Mouse (Mus musculus): Measurements from ENCODE around the gene Hs3st1. TPM values are rescaled to one million over a fixed set of nuclear protein-coding genes. Genes with fewer than 3 reads are reported as not detected.
A peak's percentile ranks its signal among the peaks of the same experiment; 100 is the strongest.

Gene Hs3st1
- polyA plus RNA-seq, 1 experiment from 2014 or later = 10.3 TPM

DNA sequence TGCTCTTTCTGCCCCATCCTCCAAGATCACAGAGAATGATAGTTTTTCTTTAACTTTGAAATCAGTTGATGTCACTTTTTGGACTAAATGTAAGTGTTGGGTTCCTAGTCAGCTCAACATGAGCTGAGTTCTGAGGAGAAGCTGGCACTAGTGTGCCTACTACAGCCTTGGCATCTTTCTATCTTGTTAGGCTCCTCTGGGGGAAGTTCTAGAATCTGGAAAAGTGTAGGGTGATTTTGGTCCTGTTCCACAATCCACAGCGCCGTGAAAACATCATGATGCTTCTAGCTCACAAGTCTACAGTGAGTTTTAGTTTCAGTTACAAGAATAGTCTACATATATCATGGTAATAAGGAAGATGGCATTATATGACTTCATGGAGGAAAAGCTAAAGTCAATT lies 18.4 kb downstream of the Hs3st1 start:
- H3K9me3 ChIP-seq (ENCODE audit: control insufficient read depth, low read length) = no peaks in the 10 kb centered on the region

DNA sequence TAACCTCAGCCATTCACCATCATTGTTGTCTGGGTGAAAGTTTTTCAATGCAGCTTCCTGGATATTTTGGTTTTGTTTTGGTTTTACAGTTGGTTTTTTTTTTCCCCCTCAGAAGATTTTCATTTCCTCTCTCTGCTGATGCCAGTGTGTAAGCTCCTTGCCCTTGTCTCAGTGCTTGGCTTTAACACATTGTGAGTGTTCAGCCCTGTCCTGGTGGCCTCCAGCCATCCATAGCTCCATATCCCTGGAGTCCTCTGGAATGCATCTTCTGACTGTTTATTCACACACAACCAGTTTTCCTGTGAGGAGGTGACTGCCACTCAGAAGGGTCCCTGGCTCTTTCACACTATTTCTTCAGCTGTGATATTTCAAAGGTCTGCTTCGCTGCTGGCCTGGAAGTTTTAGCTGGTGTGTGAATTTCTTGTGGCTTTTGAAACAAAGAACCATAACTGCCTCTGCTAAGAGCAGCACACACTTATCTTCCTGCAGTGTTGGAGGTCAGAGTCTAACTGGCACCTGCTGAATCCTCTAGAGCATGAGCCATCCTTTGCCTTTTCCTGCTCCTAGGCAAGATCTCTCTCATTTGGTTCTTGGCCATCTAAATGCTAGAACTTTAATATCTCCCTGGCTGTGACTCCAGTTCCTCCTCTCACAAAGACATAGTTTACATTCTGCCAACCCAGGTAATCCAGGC lies 21.4 kb downstream of the Hs3st1 start:
- Histone ChIP-seq H3K27ac (ENCODE audit: low read length) (peak overlapping the region; percentile 23; the same call in 1 of the 2 replicates), H3K4me1 (ENCODE audit: control insufficient read depth, insufficient read depth, low read length) (no peaks in the 10 kb centered on the region), H3K4me2 (ENCODE audit: low read depth, low read length) (no peak overlapping the region), H3K4me3 (ENCODE audit: low read length) (no peak overlapping the region), H3K9me3 (ENCODE audit: control insufficient read depth, low read length) (no peaks in the 10 kb centered on the region), H3K9ac (ENCODE audit: low read depth, low read length) (no peak overlapping the region), H3K36me3 (ENCODE audit: control insufficient read depth, insufficient read depth, low read length) (no peaks in the 10 kb centered on the region), H3K27me3 (replicated peaks; ENCODE audit: control insufficient read depth, insufficient read depth, low read length) (no peaks in the 10 kb centered on the region)
- 71% methylated on average over 1 of the region's 1 CpGs for WGBS
- ATAC-seq = peak; percentile 83

More for the DNA sequence above, 18.4 kb downstream of the Hs3st1 start:
- Histone ChIP-seq H3K9ac (ENCODE audit: low read depth, low read length) (no peak overlapping the region), H3K27me3 (replicated peaks; ENCODE audit: control insufficient read depth, insufficient read depth, low read length) (no peaks in the 10 kb centered on the region), H3K27ac (ENCODE audit: low read length) (no peak overlapping the region), H3K4me1 (ENCODE audit: control insufficient read depth, insufficient read depth, low read length) (no peaks in the 10 kb centered on the region), H3K36me3 (ENCODE audit: control insufficient read depth, insufficient read depth, low read length) (no peaks in the 10 kb centered on the region), H3K4me3 (ENCODE audit: low read length) (no peak overlapping the region), H3K4me2 (ENCODE audit: low read depth, low read length) (no peak overlapping the region)
- ATAC-seq = no peak
- 94% methylated on average over 2 of the region's 2 CpGs for WGBS

DNA sequence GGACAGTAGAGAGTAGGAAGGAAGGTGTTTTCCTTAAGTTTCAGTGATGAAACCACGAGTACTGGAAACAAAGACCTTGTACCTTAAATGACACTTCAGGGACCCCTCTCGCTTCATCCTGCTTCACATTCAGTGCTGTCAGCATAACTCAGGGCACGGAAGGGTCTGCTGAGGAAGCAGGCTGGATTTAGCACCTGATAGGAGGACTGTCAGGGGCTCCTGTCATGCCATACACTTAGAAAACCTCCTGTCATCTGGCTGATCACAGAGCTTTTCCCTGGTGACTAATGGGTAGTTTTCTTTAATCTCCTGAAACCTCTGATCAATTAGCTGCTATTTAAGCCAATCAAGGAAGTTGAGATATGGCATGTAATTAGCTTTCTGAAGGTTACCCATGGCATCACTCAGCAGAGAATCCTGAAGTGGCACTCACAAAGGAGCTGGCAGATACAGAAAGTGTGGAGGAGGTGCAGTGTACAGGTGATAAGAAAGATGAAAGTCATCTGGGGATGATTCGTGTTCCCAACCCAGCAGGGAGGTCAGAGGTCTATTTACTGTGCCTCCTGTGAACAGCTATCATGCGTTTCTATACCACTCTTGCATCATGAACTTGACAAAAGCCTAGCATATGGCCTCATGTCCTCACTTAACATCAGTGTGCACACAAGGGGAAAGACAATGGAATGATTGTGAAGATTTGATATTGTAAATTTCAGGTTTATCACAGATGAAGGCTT lies 22.1 kb downstream of the Hs3st1 start:
- no peak overlapping the region for H3K9ac ChIP-seq (ENCODE audit: low read depth, low read length)
- H3K4me1 ChIP-seq (ENCODE audit: control insufficient read depth, insufficient read depth, low read length) = no peaks in the 10 kb centered on the region
- H3K4me3 ChIP-seq (ENCODE audit: low read length) = no peak overlapping the region
- WGBS = 52% methylated on average over 5 of the region's 5 CpGs
- no peaks in the 10 kb centered on the region for H3K36me3 ChIP-seq (ENCODE audit: control insufficient read depth, insufficient read depth, low read length)
- H3K27me3 ChIP-seq (replicated peaks; ENCODE audit: control insufficient read depth, insufficient read depth, low read length) = no peaks in the 10 kb centered on the region
- no peak overlapping the region for H3K27ac ChIP-seq (ENCODE audit: low read length)
- no peaks in the 10 kb centered on the region for H3K9me3 ChIP-seq (ENCODE audit: control insufficient read depth, low read length)
- H3K4me2 ChIP-seq (ENCODE audit: low read depth, low read length) = no peak overlapping the region
- ATAC-seq = peak; percentile 89

DNA sequence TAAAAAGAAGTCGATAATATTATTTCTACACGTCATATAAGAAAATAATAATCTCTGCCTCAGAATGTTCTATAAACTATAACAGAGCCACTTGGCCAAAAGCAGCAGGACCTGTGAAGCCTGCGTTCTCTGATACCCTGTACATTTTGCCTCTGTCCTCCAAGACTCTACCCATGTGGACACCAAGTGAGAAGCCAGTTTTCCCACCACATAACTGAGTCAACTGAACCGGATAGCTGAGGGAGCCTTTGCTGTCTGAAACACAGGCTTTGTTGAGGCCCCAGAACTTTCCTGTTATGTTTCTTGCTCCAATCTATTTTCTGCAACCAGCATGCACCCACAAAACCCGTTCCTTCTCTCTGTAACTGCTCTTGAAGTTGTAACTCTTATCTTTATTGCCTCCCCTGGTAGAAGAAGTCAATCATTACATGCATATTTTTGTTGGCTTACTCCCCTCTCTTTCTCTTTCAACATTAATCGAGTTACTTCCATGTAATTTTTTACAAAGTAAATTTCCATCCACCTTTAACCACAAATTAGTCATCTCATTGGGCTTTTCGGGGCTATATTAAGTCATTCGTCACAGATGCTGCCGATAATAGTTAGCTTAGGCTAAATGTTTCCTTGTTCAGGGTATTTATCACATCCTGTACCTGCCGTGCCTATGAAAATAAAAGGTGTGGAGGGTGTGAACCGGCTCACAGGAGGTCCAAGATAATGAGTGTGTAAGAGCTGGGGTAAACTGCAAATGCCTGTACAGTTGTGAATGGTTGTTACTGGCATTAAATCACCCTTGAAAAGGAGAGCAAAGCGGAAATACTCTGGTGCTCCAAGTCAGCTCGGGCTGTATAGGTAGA lies 39.4 kb downstream of the Hs3st1 start:
- WGBS = 52% methylated on average over 13 of the region's 13 CpGs
- Histone ChIP-seq H3K4me1 (ENCODE audit: control insufficient read depth, insufficient read depth, low read length) (peaks cover 4% of the 10 kb centered on the region), H3K9me3 (ENCODE audit: control insufficient read depth, low read length) (no peaks in the 10 kb centered on the region), H3K4me2 (ENCODE audit: low read depth, low read length) (peak overlapping the region; percentile 21), H3K9ac (ENCODE audit: low read depth, low read length) (no peak overlapping the region), H3K4me3 (ENCODE audit: low read length) (peak overlapping the region; percentile 11), H3K27me3 (replicated peaks; ENCODE audit: control insufficient read depth, insufficient read depth, low read length) (no peaks in the 10 kb centered on the region), H3K27ac (ENCODE audit: low read length) (peak overlapping the region; percentile 78), H3K36me3 (ENCODE audit: control insufficient read depth, insufficient read depth, low read length) (no peaks in the 10 kb centered on the region)
- peak; percentile 95 for ATAC-seq

DNA sequence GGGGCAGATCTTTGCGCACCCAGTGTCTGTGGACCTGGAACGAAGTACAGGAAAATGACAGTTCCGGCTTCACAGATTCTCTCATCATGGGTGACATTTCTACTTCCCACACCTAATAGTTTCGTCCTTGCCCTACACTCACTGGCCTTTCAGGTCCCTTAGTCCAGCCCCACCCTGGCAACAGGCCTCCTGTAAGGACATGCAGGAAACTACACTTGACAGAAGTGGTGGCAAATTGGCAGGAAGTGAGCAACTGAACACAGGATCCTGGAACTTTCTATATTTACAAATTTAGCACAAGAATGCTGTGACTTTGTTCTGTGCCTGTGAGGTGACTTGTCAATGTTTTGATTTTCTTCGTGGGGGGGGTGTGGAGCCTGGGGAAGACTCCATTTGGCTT lies 40.1 kb downstream of the Hs3st1 start:
- H3K4me1 ChIP-seq (ENCODE audit: control insufficient read depth, insufficient read depth, low read length) = peaks cover 4% of the 10 kb centered on the region
- H3K4me3 ChIP-seq (ENCODE audit: low read length) = no peak overlapping the region
- H3K27me3 ChIP-seq (replicated peaks; ENCODE audit: control insufficient read depth, insufficient read depth, low read length) = no peaks in the 10 kb centered on the region
- H3K36me3 ChIP-seq (ENCODE audit: control insufficient read depth, insufficient read depth, low read length) = no peaks in the 10 kb centered on the region
- WGBS = 65% methylated on average over 5 of the region's 5 CpGs
- no peak overlapping the region for H3K4me2 ChIP-seq (ENCODE audit: low read depth, low read length)
- no peak overlapping the region for H3K9ac ChIP-seq (ENCODE audit: low read depth, low read length)
- ATAC-seq = peak; percentile 64
- peak overlapping the region; percentile 66 for H3K27ac ChIP-seq (ENCODE audit: low read length)
- no peaks in the 10 kb centered on the region for H3K9me3 ChIP-seq (ENCODE audit: control insufficient read depth, low read length)

DNA sequence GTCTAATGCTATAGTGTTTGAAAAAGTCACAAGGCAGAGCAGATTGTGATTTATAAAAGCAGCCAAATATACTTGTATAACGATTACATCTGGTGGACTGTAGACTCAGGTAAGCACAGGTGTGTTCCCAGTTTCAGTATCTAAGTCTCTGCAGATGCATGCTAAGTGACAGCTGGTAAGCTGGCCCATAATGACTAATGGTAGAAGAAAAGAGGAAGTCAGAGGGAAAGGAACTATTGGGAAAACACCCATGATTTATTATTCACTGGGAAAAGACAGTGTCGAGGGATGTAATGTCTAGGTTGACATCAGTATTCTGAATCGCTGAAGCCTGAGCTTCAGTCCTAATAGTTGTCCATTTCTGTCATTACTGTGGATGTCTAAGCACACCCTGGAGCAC lies 49.7 kb downstream of the Hs3st1 start:
- H3K4me2 ChIP-seq (ENCODE audit: low read depth, low read length) = no peak overlapping the region
- no peak overlapping the region for H3K27ac ChIP-seq (ENCODE audit: low read length)
- H3K4me3 ChIP-seq (ENCODE audit: low read length) = no peak overlapping the region
- no peaks in the 10 kb centered on the region for H3K27me3 ChIP-seq (replicated peaks; ENCODE audit: control insufficient read depth, insufficient read depth, low read length)
- WGBS = 80% methylated on average over 3 of the region's 3 CpGs
- H3K9ac ChIP-seq (ENCODE audit: low read depth, low read length) = no peak overlapping the region
- H3K36me3 ChIP-seq (ENCODE audit: control insufficient read depth, insufficient read depth, low read length) = no peaks in the 10 kb centered on the region
- ATAC-seq = peak; percentile 21; the same call in 1 of the 2 replicates
- no peaks in the 10 kb centered on the region for H3K4me1 ChIP-seq (ENCODE audit: control insufficient read depth, insufficient read depth, low read length)
- H3K9me3 ChIP-seq (ENCODE audit: control insufficient read depth, low read length) = no peaks in the 10 kb centered on the region

DNA sequence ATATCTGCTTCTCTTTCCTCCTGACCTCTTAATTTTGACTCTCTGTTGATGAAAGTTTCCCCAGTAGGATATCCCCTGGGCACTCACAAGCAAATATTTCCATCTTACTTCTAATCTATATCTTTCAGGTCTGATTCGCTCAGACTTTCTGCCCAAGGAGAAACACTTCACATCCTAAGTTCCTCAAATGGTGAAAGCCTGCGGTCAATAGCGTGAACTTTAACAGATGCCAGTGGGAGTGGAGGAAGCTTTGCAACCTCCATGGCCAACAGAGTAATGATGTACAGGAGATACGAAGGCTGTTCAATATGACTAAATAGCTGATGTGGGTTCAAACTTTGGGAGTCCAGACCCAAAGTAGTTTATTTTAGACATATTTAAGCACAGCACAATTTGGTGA lies 94.4 kb downstream of the Hs3st1 start:
- Histone ChIP-seq H3K4me1 (ENCODE audit: control insufficient read depth, insufficient read depth, low read length) (no peaks in the 10 kb centered on the region), H3K27me3 (replicated peaks; ENCODE audit: control insufficient read depth, insufficient read depth, low read length) (no peaks in the 10 kb centered on the region)
- no peak for ATAC-seq

DNA sequence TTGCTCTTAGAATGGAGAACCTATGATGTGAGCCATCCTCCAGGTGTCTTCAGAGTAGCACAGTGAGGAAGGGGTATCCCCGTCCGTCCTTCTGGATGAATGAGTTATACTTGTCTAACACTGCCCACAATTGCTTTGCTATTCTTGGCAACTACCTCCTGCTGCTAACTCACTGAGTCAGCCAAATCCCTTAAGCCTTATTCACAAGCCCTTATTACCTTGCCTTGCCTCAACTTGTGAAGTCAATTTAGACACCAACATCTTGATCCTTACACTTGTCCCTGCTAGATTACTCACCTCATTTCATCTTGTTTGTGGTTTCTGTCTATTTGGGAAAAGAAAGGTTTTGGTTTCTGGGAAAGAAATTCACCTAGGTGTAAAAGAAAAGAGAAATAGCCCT lies 95.9 kb downstream of the Hs3st1 start:
- H3K27me3 ChIP-seq (replicated peaks; ENCODE audit: control insufficient read depth, insufficient read depth, low read length) = no peaks in the 10 kb centered on the region
- ATAC-seq = no peak
- no peak overlapping the region for H3K4me2 ChIP-seq (ENCODE audit: low read depth, low read length)
- 83% methylated on average over 2 of the region's 2 CpGs for WGBS
- no peaks in the 10 kb centered on the region for H3K36me3 ChIP-seq (ENCODE audit: control insufficient read depth, insufficient read depth, low read length)
- no peak overlapping the region for H3K27ac ChIP-seq (ENCODE audit: low read length)
- H3K4me3 ChIP-seq (ENCODE audit: low read length) = no peak overlapping the region
- no peak overlapping the region for H3K9ac ChIP-seq (ENCODE audit: low read depth, low read length)
- H3K9me3 ChIP-seq (ENCODE audit: control insufficient read depth, low read length) = no peaks in the 10 kb centered on the region
- no peaks in the 10 kb centered on the region for H3K4me1 ChIP-seq (ENCODE audit: control insufficient read depth, insufficient read depth, low read length)

More for the DNA sequence above, 94.4 kb downstream of the Hs3st1 start:
- WGBS = 94% methylated on average over 4 of the region's 4 CpGs
- Histone ChIP-seq H3K4me3 (ENCODE audit: low read length) (no peak overlapping the region), H3K4me2 (ENCODE audit: low read depth, low read length) (no peak overlapping the region), H3K36me3 (ENCODE audit: control insufficient read depth, insufficient read depth, low read length) (no peaks in the 10 kb centered on the region), H3K9ac (ENCODE audit: low read depth, low read length) (no peak overlapping the region), H3K9me3 (ENCODE audit: control insufficient read depth, low read length) (no peaks in the 10 kb centered on the region), H3K27ac (ENCODE audit: low read length) (no peak overlapping the region)

DNA sequence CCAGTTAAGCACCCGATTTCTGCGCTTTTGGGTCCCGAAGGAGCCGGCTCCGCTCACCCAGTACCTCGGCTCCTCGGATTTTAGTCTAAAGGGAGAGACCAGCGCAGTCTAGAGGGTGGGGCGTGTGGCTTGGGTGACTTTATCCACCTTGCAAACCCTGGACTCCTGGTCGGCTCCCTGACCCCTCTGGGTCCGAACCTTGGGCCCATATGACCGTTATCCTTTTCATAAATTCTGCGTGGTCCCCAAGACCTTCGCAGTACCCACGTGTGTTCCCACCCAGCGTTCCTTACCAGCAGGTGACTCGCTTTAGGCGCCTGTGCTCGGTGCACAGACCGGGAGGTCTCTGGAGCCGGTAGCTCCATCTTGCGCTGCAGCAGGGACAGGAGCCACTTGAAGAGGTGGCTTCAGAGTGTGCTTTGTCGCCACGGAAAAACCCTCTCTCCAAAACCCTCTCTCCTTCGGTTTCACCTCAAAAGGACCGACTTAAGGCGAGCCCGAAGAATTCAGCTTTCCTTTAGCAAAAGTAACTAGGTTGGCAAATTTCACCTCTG lies 110.4 kb downstream of the Hs3st1 start:
- no peak overlapping the region for H3K27ac ChIP-seq (ENCODE audit: low read length)
- under 1% methylated on average over 28 of the region's 28 CpGs for WGBS
- H3K9me3 ChIP-seq (ENCODE audit: control insufficient read depth, low read length) = no peaks in the 10 kb centered on the region
- H3K36me3 ChIP-seq (ENCODE audit: control insufficient read depth, insufficient read depth, low read length) = no peaks in the 10 kb centered on the region
- ATAC-seq = peak; percentile 78
- H3K27me3 ChIP-seq (replicated peaks; ENCODE audit: control insufficient read depth, insufficient read depth, low read length) = peaks cover 7% of the 10 kb centered on the region; the same call in 1 of the 2 replicates
- H3K9ac ChIP-seq (ENCODE audit: low read depth, low read length) = peak overlapping the region; percentile 74
- H3K4me1 ChIP-seq (ENCODE audit: control insufficient read depth, insufficient read depth, low read length) = peaks cover 14% of the 10 kb centered on the region
- H3K4me3 ChIP-seq (ENCODE audit: low read length) = peak overlapping the region; percentile 79
- peak overlapping the region; percentile 97 for H3K4me2 ChIP-seq (ENCODE audit: low read depth, low read length)

Data from intestine, embryonic 16.5 days (tissue).